Mouse (Mus musculus) cortical plate, adult 2 months (tissue): ENCODE data around the gene Rtp4. TPM values are rescaled to one million over a fixed set of nuclear protein-coding genes. Genes with fewer than 3 reads are reported as not detected.

Experiments used
- H3K27ac ChIP-seq: fragments of 200-500 bp; 2 replicates; pipeline ENCODE4 v1.5.1; 2012; ENCODE audit warnings: low read length, control low read depth, inconsistent platforms; ENCODE audit not compliant: insufficient read depth
- H3K4me1 ChIP-seq: fragments of 200-500 bp; 2 replicates; pipeline ENCODE4 v1.6.1; 2011; ENCODE audit warnings: low read length; ENCODE audit not compliant: control insufficient read depth, insufficient read depth
- H3K4me3 ChIP-seq: fragments of 200-500 bp; 2 replicates; pipeline ENCODE4 v1.5.1; 2011; ENCODE audit warnings: mild to moderate bottlenecking, low read length, control low read depth; ENCODE audit not compliant: insufficient read depth
- CTCF ChIP-seq: fragments of 200-500 bp; IDR thresholded peaks from 2 replicates; pipeline ENCODE4 v1.5.1; 2011; ENCODE audit warnings: mild to moderate bottlenecking, control low read depth, low read length; ENCODE audit not compliant: insufficient read depth; ENCODE audit errors: extremely low read depth
- POLR2A ChIP-seq: fragments of 200-500 bp; IDR thresholded peaks from 2 replicates; pipeline ENCODE4 v1.6.1; 2011; ENCODE audit warnings: mild to moderate bottlenecking, low read length, control low read depth; ENCODE audit not compliant: insufficient read depth; ENCODE audit errors: extremely low read depth
- polyA plus RNA-seq: library from polyadenylated mRNA; depleted of rRNA; stranded (reverse); fragments of >200 nt; gene quantifications from 2 replicates; pipeline ENCODE4 v1.2.3, GENCODE M21; 2012

Rtp4 gene
- polyA plus RNA-seq, 1 experiment = 9.8 TPM

GRCm38 (mm10) chr16:23515766-23516165 lies 4.3 kb upstream of the Rtp4 start:
- Histone ChIP-seq H3K27ac (no peak overlapping the region), H3K4me3 (no peak overlapping the region), H3K4me1 (peaks cover 8% of the 10 kb centered on the region; the same call in 1 of the 2 replicates)
- TF ChIP-seq POLR2A = no peak
- no peak for TF ChIP-seq CTCF

GRCm38 (mm10) chr16:23516606-23517005 lies 3.5 kb upstream of the Rtp4 start:
- Histone ChIP-seq H3K4me1 (peaks cover 8% of the 10 kb centered on the region; the same call in 1 of the 2 replicates), H3K4me3 (no peak overlapping the region), H3K27ac (no peak overlapping the region)
- TF ChIP-seq CTCF (no peak), POLR2A (no peak)

GRCm38 (mm10) chr16:23517230-23517629 lies 2.9 kb upstream of the Rtp4 start:
- TF ChIP-seq CTCF (no peak), POLR2A (no peak)
- Histone ChIP-seq H3K4me3 (no peak overlapping the region), H3K27ac (no peak overlapping the region), H3K4me1 (peaks cover 8% of the 10 kb centered on the region; the same call in 1 of the 2 replicates)

- H3K4me1 ChIP-seq = peaks cover 8% of the 10 kb centered on the region; the same call in 1 of the 2 replicates
- no peak for TF ChIP-seq POLR2A
- TF ChIP-seq CTCF = no peak
- no peak overlapping the region for H3K27ac ChIP-seq
- H3K4me3 ChIP-seq = no peak overlapping the region
Observed at GRCm38 (mm10) chr16:23517754-23518566, 2.1 kb upstream of the Rtp4 start.

- H3K4me1 ChIP-seq = peaks cover 8% of the 10 kb centered on the region; the same call in 1 of the 2 replicates
- H3K27ac ChIP-seq = no peak overlapping the region
- TF ChIP-seq POLR2A (no peak), CTCF (no peak)
- no peak overlapping the region for H3K4me3 ChIP-seq
Observed at GRCm38 (mm10) chr16:23518567-23519369, 1.3 kb upstream of the Rtp4 start.

GRCm38 (mm10) chr16:23519771-23520170 lies 320 bp upstream of the Rtp4 start:
- TF ChIP-seq CTCF (no peak), POLR2A (no peak)
- Histone ChIP-seq H3K4me3 (peak overlapping the region; percentile 56), H3K27ac (peak overlapping the region; percentile 87), H3K4me1 (peaks cover 8% of the 10 kb centered on the region; the same call in 1 of the 2 replicates)

GRCm38 (mm10) chr16:23521092-23521491 lies 1.0 kb downstream of the Rtp4 start:
- peaks cover 8% of the 10 kb centered on the region; the same call in 1 of the 2 replicates for H3K4me1 ChIP-seq
- H3K4me3 ChIP-seq = no peak overlapping the region; the same call in 1 of the 2 replicates
- no peak overlapping the region for H3K27ac ChIP-seq
- no peak for TF ChIP-seq CTCF
- no peak for TF ChIP-seq POLR2A

- Histone ChIP-seq H3K4me1 (peaks cover 6% of the 10 kb centered on the region; the same call in 1 of the 2 replicates), H3K27ac (no peak overlapping the region)
- TF ChIP-seq CTCF = no peak
- TF ChIP-seq POLR2A = no peak
Observed at GRCm38 (mm10) chr16:23522081-23522480, 2.0 kb downstream of the Rtp4 start.

GRCm38 (mm10) chr16:23529186-23529585 lies 9.1 kb downstream of the Rtp4 start:
- Histone ChIP-seq H3K27ac (no peak overlapping the region), H3K4me1 (no peaks in the 10 kb centered on the region), H3K4me3 (no peak overlapping the region)
- TF ChIP-seq CTCF (no peak), POLR2A (no peak)

More at GRCm38 (mm10) chr16:23522081-23522480, 2.0 kb downstream of the Rtp4 start:
- no peak overlapping the region for H3K4me3 ChIP-seq
